Mouse (Mus musculus): Measurements from ENCODE around the gene Dcun1d4. TPM values are rescaled to one million over a fixed set of nuclear protein-coding genes. Genes with fewer than 3 reads are reported as not detected.

The Dcun1d4 gene
- polyA plus RNA-seq, 1 experiment from 2014 or later: 24.1 TPM

DNA sequence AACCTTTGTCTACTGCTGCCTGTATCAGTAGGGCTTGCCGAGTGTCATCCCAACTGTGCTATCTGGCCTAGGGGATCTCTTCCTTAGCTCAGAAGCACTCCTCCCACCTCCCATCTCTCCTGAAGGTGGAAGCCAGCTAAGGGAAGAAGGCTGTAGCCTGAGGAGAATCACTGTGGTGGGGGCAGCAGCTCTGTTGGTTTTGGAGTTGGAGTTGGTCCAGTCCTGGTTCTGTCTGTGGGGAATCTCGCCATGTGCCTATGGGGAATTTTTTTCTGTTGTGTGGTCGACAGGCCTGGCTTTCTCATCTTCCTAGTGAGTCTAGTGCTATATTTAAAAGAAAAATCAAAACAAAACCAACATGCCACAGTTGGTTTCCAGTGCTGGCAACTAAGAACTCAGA, 16.6 kb downstream of the Dcun1d4 start:
- H3K9me3 ChIP-seq (ENCODE audit: low read length): no peaks in the 10 kb centered on the region
- 76% methylated on average over 3 of the region's 3 CpGs for WGBS
- ATAC-seq (ENCODE audit: low FRiP score, low TSS enrichment): no peak
- no peak overlapping the region for H3K9ac ChIP-seq (replicated peaks; ENCODE audit: low read length)
- H3K27ac ChIP-seq (ENCODE audit: low read length): no peak overlapping the region
- no peaks in the 10 kb centered on the region for H3K27me3 ChIP-seq (ENCODE audit: insufficient read depth, low read length)
- H3K36me3 ChIP-seq (ENCODE audit: insufficient read depth, low read length): no peaks in the 10 kb centered on the region
- peaks cover 12% of the 10 kb centered on the region for H3K4me1 ChIP-seq (ENCODE audit: insufficient read depth, low read length)
- H3K4me2 ChIP-seq (replicated peaks; ENCODE audit: low read depth, low read length): no peak overlapping the region
- no peak overlapping the region for H3K4me3 ChIP-seq (ENCODE audit: low read length)

- WGBS: 73% methylated on average over 8 of the region's 8 CpGs
- H3K9me3 ChIP-seq (ENCODE audit: low read length): no peaks in the 10 kb centered on the region
- ATAC-seq (ENCODE audit: low FRiP score, low TSS enrichment): no peak
- H3K36me3 ChIP-seq (ENCODE audit: insufficient read depth, low read length): no peaks in the 10 kb centered on the region
- 0 out of 2 replicates have a peak, but pooled peaks cover 8% of the 10 kb centered on the region for H3K4me1 ChIP-seq (ENCODE audit: insufficient read depth, low read length)
- H3K27me3 ChIP-seq (ENCODE audit: insufficient read depth, low read length): no peaks in the 10 kb centered on the region
- no peak overlapping the region for H3K4me3 ChIP-seq (ENCODE audit: low read length)
- no peak overlapping the region for H3K4me2 ChIP-seq (replicated peaks; ENCODE audit: low read depth, low read length)
- H3K9ac ChIP-seq (replicated peaks; ENCODE audit: low read length): no peak overlapping the region
- H3K27ac ChIP-seq (ENCODE audit: low read length): no peak overlapping the region
Observed at GRCm38 (mm10) chr5:73498559-73498958, 17.8 kb downstream of the Dcun1d4 start.

- Histone ChIP-seq H3K9ac (replicated peaks; ENCODE audit: low read length) (no peak overlapping the region), H3K4me1 (ENCODE audit: insufficient read depth, low read length) (0 out of 2 replicates have a peak, but pooled peaks cover 8% of the 10 kb centered on the region), H3K4me2 (replicated peaks; ENCODE audit: low read depth, low read length) (no peak overlapping the region), H3K4me3 (ENCODE audit: low read length) (no peak overlapping the region), H3K27me3 (ENCODE audit: insufficient read depth, low read length) (no peaks in the 10 kb centered on the region), H3K36me3 (ENCODE audit: insufficient read depth, low read length) (no peaks in the 10 kb centered on the region), H3K9me3 (ENCODE audit: low read length) (no peaks in the 10 kb centered on the region), H3K27ac (ENCODE audit: low read length) (no peak overlapping the region)
- no peak for ATAC-seq (ENCODE audit: low FRiP score, low TSS enrichment)
- WGBS: 83% methylated on average over 7 of the region's 7 CpGs
Observed at GRCm38 (mm10) chr5:73500867-73501440, 20.2 kb downstream of the Dcun1d4 start.

DNA sequence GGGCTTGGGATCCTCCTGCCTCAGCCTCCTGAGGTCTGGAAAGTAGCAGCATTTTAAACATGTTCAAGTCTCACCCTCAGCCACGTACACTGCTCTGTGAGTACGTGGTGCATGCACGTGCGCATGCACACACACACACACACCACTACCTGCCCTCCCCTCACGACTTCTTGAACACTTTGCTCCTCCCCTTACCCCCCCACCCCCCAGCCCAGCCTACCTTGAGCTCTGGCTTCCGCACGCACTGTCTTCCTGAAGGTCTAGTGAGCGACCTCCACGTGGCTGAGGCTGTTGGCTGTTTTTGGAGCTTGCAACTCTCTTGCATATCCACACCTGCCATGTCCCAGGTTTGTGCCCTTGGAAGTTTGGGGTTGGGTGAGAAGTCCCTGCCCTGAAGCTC, 21.6 kb downstream of the Dcun1d4 start:
- no peak for ATAC-seq (ENCODE audit: low FRiP score, low TSS enrichment)
- no peak overlapping the region for H3K4me2 ChIP-seq (replicated peaks; ENCODE audit: low read depth, low read length)
- H3K9ac ChIP-seq (replicated peaks; ENCODE audit: low read length): no peak overlapping the region
- no peaks in the 10 kb centered on the region for H3K36me3 ChIP-seq (ENCODE audit: insufficient read depth, low read length)
- H3K4me1 ChIP-seq (ENCODE audit: insufficient read depth, low read length): 0 out of 2 replicates have a peak, but pooled peaks cover 8% of the 10 kb centered on the region
- H3K27ac ChIP-seq (ENCODE audit: low read length): no peak overlapping the region
- H3K27me3 ChIP-seq (ENCODE audit: insufficient read depth, low read length): no peaks in the 10 kb centered on the region
- H3K4me3 ChIP-seq (ENCODE audit: low read length): no peak overlapping the region
- WGBS: 90% methylated on average over 9 of the region's 9 CpGs
- H3K9me3 ChIP-seq (ENCODE audit: low read length): no peaks in the 10 kb centered on the region

- H3K9ac ChIP-seq (replicated peaks; ENCODE audit: low read length): no peak overlapping the region
- no peaks in the 10 kb centered on the region for H3K27me3 ChIP-seq (ENCODE audit: insufficient read depth, low read length)
- H3K4me2 ChIP-seq (replicated peaks; ENCODE audit: low read depth, low read length): no peak overlapping the region
- H3K4me1 ChIP-seq (ENCODE audit: insufficient read depth, low read length): 0 out of 2 replicates have a peak, but pooled peaks cover 8% of the 10 kb centered on the region
- no peaks in the 10 kb centered on the region for H3K9me3 ChIP-seq (ENCODE audit: low read length)
- H3K36me3 ChIP-seq (ENCODE audit: insufficient read depth, low read length): no peaks in the 10 kb centered on the region
- H3K4me3 ChIP-seq (ENCODE audit: low read length): no peak overlapping the region
- H3K27ac ChIP-seq (ENCODE audit: low read length): no peak overlapping the region
- no peak for ATAC-seq (ENCODE audit: low FRiP score, low TSS enrichment)
- WGBS: 77% methylated on average over 12 of the region's 12 CpGs
Observed at GRCm38 (mm10) chr5:73503015-73503757, 22.4 kb downstream of the Dcun1d4 start.

- peaks cover 14% of the 10 kb centered on the region; the same call in 1 of the 2 replicates for H3K4me1 ChIP-seq (ENCODE audit: insufficient read depth, low read length)
- WGBS: 86% methylated on average over 14 of the region's 14 CpGs
- H3K27me3 ChIP-seq (ENCODE audit: insufficient read depth, low read length): no peaks in the 10 kb centered on the region
- H3K36me3 ChIP-seq (ENCODE audit: insufficient read depth, low read length): peaks cover 4% of the 10 kb centered on the region; the same call in 1 of the 2 replicates
- H3K9ac ChIP-seq (replicated peaks; ENCODE audit: low read length): no peak overlapping the region
- H3K4me3 ChIP-seq (ENCODE audit: low read length): no peak overlapping the region
- ATAC-seq (ENCODE audit: low FRiP score, low TSS enrichment): no peak
- H3K9me3 ChIP-seq (ENCODE audit: low read length): no peaks in the 10 kb centered on the region
- H3K27ac ChIP-seq (ENCODE audit: low read length): no peak overlapping the region
- H3K4me2 ChIP-seq (replicated peaks; ENCODE audit: low read depth, low read length): no peak overlapping the region
Observed at GRCm38 (mm10) chr5:73511074-73511473, 30.3 kb downstream of the Dcun1d4 start.

GRCm38 (mm10) chr5:73512241-73512640, 31.4 kb downstream of the Dcun1d4 start:
- ATAC-seq (ENCODE audit: low FRiP score, low TSS enrichment): peak; percentile 10; the same call in 1 of the 2 replicates
- H3K27me3 ChIP-seq (ENCODE audit: insufficient read depth, low read length): no peaks in the 10 kb centered on the region
- H3K27ac ChIP-seq (ENCODE audit: low read length): peak overlapping the region; percentile 92
- peaks cover 4% of the 10 kb centered on the region; the same call in 1 of the 2 replicates for H3K36me3 ChIP-seq (ENCODE audit: insufficient read depth, low read length)
- WGBS: 100% methylated on average over 1 of the region's 1 CpGs
- no peak overlapping the region for H3K4me3 ChIP-seq (ENCODE audit: low read length)
- H3K4me1 ChIP-seq (ENCODE audit: insufficient read depth, low read length): peaks cover 14% of the 10 kb centered on the region; the same call in 1 of the 2 replicates
- no peak overlapping the region for H3K9ac ChIP-seq (replicated peaks; ENCODE audit: low read length)
- no peaks in the 10 kb centered on the region for H3K9me3 ChIP-seq (ENCODE audit: low read length)
- no peak overlapping the region for H3K4me2 ChIP-seq (replicated peaks; ENCODE audit: low read depth, low read length)

GRCm38 (mm10) chr5:73512661-73513060, 31.9 kb downstream of the Dcun1d4 start:
- Histone ChIP-seq H3K4me1 (ENCODE audit: insufficient read depth, low read length) (peaks cover 14% of the 10 kb centered on the region; the same call in 1 of the 2 replicates), H3K4me2 (replicated peaks; ENCODE audit: low read depth, low read length) (peak overlapping the region; percentile 27; the same call in 1 of the 2 replicates), H3K9ac (replicated peaks; ENCODE audit: low read length) (0 out of 2 replicates have a peak overlapping the region, but pooled peaks have one; percentile 22), H3K27me3 (ENCODE audit: insufficient read depth, low read length) (no peaks in the 10 kb centered on the region), H3K9me3 (ENCODE audit: low read length) (no peaks in the 10 kb centered on the region), H3K4me3 (ENCODE audit: low read length) (no peak overlapping the region), H3K27ac (ENCODE audit: low read length) (peak overlapping the region; percentile 92), H3K36me3 (ENCODE audit: insufficient read depth, low read length) (peaks cover 8% of the 10 kb centered on the region; the same call in 1 of the 2 replicates)
- peak; percentile 70; the same call in 1 of the 2 replicates for ATAC-seq (ENCODE audit: low FRiP score, low TSS enrichment)
- 65% methylated on average over 9 of the region's 9 CpGs for WGBS

DNA sequence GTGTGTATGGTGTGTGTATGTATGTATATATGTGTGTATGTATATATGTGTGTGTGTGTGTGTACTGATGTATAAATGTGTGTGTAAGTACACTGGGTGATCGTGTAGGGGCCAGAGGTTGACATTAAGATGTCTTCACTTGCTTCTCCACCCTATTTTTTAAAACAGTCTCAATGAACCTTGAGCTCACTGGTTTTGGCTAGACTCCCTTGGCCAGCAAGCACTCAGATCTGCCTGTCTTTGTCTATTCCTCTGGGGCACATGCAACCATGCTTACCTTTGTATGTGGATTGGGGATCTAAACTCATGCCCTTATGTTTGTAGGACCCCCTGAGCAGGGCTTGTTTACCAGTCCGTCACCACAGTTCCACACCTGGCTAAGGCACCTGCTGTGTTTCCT, 33.4 kb downstream of the Dcun1d4 start:
- Histone ChIP-seq H3K27me3 (ENCODE audit: insufficient read depth, low read length) (no peaks in the 10 kb centered on the region), H3K4me2 (replicated peaks; ENCODE audit: low read depth, low read length) (no peak overlapping the region), H3K9ac (replicated peaks; ENCODE audit: low read length) (no peak overlapping the region), H3K9me3 (ENCODE audit: low read length) (no peaks in the 10 kb centered on the region), H3K4me3 (ENCODE audit: low read length) (no peak overlapping the region), H3K36me3 (ENCODE audit: insufficient read depth, low read length) (peaks cover 8% of the 10 kb centered on the region; the same call in 1 of the 2 replicates), H3K27ac (ENCODE audit: low read length) (no peak overlapping the region), H3K4me1 (ENCODE audit: insufficient read depth, low read length) (peaks cover 14% of the 10 kb centered on the region; the same call in 1 of the 2 replicates)
- 89% methylated on average over 2 of the region's 2 CpGs for WGBS
- ATAC-seq (ENCODE audit: low FRiP score, low TSS enrichment): no peak

- 91% methylated on average over 5 of the region's 5 CpGs for WGBS
Observed at GRCm38 (mm10) chr5:73517299-73517698, 36.5 kb downstream of the Dcun1d4 start.

More at GRCm38 (mm10) chr5:73517299-73517698, 36.5 kb downstream of the Dcun1d4 start:
- Histone ChIP-seq H3K27me3 (ENCODE audit: insufficient read depth, low read length) (no peaks in the 10 kb centered on the region), H3K27ac (ENCODE audit: low read length) (no peak overlapping the region), H3K36me3 (ENCODE audit: insufficient read depth, low read length) (peaks cover 11% of the 10 kb centered on the region; the same call in 1 of the 2 replicates), H3K4me2 (replicated peaks; ENCODE audit: low read depth, low read length) (no peak overlapping the region), H3K4me3 (ENCODE audit: low read length) (no peak overlapping the region), H3K4me1 (ENCODE audit: insufficient read depth, low read length) (peaks cover 4% of the 10 kb centered on the region; the same call in 1 of the 2 replicates), H3K9ac (replicated peaks; ENCODE audit: low read length) (no peak overlapping the region), H3K9me3 (ENCODE audit: low read length) (no peaks in the 10 kb centered on the region)
- ATAC-seq (ENCODE audit: low FRiP score, low TSS enrichment): no peak
